Mouse (Mus musculus) testis, adult 2 months (tissue): ENCODE measurements around the gene Trim63. TPM values are rescaled to one million over a fixed set of nuclear protein-coding genes. Genes with fewer than 3 reads are reported as not detected.

Experiments used
- H3K27ac ChIP-seq: fragments of 200-500 bp; 2 replicates; pipeline ENCODE4 v1.5.1; 2012; ENCODE audit warnings: low read depth, low read length; ENCODE audit not compliant: control insufficient read depth, insufficient read depth
- H3K27me3 ChIP-seq: fragments of 200-500 bp; 2 replicates; pipeline ENCODE4 v1.6.1; 2012; ENCODE audit warnings: mild to moderate bottlenecking, low read length, moderate library complexity; ENCODE audit not compliant: control insufficient read depth, insufficient read depth
- H3K36me3 ChIP-seq: fragments of 200-500 bp; 2 replicates; pipeline ENCODE4 v1.6.1; 2012; ENCODE audit warnings: mild to moderate bottlenecking, low read length; ENCODE audit not compliant: control insufficient read depth, insufficient read depth
- H3K4me1 ChIP-seq: fragments of 200-500 bp; 2 replicates; pipeline ENCODE4 v1.6.1; 2012; ENCODE audit warnings: low read length; ENCODE audit not compliant: control insufficient read depth, insufficient read depth
- H3K4me3 ChIP-seq: fragments of 200-500 bp; 2 replicates; pipeline ENCODE4 v1.5.1; 2012; ENCODE audit warnings: low read depth, mild to moderate bottlenecking, low read length, moderate library complexity, mixed read lengths; ENCODE audit not compliant: control insufficient read depth
- CTCF ChIP-seq: fragments of 200-500 bp; IDR thresholded peaks from 2 replicates; pipeline ENCODE4 v1.5.1; 2012; ENCODE audit warnings: low read depth, mild to moderate bottlenecking, inconsistent platforms, low read length, moderate library complexity; ENCODE audit not compliant: control insufficient read depth, insufficient read depth, insufficient replicate concordance
- POLR2A ChIP-seq: fragments of 200-500 bp; IDR thresholded peaks from 2 replicates; pipeline ENCODE4 v1.6.1; 2012; ENCODE audit warnings: low read depth, mild to moderate bottlenecking, inconsistent platforms, low read length, moderate library complexity; ENCODE audit not compliant: control insufficient read depth
- polyA plus RNA-seq: library from polyadenylated mRNA; depleted of rRNA; stranded (reverse); fragments of >200 nt; gene quantifications from 2 replicates; pipeline ENCODE4 v1.2.3, GENCODE M21; 2012

Gene Trim63
- polyA plus RNA-seq, 1 experiment: 1.6 TPM

DNA sequence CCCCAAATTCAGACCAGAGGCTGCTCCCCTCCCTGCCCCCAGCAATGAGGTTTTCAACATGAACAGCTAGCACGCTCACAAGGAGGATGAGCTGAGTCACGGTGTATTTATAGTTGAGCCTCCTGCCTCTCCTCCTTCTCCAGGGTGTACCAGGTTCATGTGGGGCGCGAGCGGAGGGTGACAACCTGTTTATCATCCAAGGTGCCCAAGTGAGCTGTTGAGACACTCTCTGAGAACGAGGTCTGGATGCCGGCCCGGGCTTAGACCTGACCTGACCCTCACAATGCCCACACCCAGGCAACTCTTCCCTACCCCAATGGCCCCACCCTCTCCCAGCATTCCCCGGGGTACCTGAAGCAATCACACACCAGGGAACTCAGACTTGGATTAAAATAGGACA, 14.6 kb upstream of the Trim63 start:
- TF ChIP-seq POLR2A: no peak
- TF ChIP-seq CTCF: no peak
- H3K4me1 ChIP-seq: no peaks in the 10 kb centered on the region
- H3K36me3 ChIP-seq: no peaks in the 10 kb centered on the region
- no peak overlapping the region for H3K27ac ChIP-seq
- no peak overlapping the region for H3K4me3 ChIP-seq
- H3K27me3 ChIP-seq: no peaks in the 10 kb centered on the region

DNA sequence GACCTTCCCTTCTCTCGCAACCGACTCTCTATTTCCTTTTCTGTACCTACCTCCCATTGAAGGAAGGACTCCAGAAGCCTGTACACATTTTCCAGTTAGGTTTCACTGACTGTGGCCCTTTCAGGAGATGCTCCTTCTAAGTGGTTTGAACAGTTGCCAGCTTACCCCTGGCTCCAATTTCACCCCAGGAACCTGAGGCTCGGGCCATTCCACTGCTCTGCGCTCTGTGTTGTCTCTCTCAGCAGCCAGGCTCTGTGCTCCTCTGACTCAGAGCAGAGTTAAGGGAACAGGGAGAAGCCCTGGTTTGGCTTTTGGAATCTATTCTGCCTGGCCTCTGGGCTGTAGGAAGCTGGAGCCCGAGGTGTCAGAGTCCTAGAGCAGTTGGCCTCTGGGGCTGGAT, 12.8 kb upstream of the Trim63 start:
- Histone ChIP-seq H3K4me3 (no peak overlapping the region), H3K4me1 (no peaks in the 10 kb centered on the region), H3K27ac (no peak overlapping the region), H3K36me3 (no peaks in the 10 kb centered on the region), H3K27me3 (no peaks in the 10 kb centered on the region)
- TF ChIP-seq CTCF (no peak), POLR2A (no peak)

DNA sequence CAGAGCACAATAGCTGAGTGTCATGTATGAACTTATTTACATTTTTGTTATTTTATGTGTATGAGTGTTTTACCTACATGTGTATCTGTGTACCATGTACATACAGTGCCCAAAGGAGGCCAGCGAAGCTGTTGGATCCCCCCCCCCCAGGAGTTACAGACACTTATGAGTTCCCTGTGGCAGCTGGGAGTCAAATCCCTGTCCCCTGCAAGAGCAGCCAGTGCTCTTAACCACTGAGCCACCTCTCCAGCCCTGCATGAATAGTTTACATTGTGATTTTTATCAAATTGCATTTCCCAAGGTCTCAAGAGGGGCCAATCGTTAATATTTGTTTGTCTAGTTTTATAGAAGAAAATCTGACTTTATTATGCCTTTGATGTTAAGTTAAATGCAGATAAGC, 8.0 kb upstream of the Trim63 start:
- Histone ChIP-seq H3K27ac (no peak overlapping the region), H3K4me1 (no peaks in the 10 kb centered on the region; the same call in 1 of the 2 replicates), H3K36me3 (no peaks in the 10 kb centered on the region), H3K27me3 (no peaks in the 10 kb centered on the region), H3K4me3 (no peak overlapping the region)
- no peak for TF ChIP-seq CTCF
- TF ChIP-seq POLR2A: no peak

DNA sequence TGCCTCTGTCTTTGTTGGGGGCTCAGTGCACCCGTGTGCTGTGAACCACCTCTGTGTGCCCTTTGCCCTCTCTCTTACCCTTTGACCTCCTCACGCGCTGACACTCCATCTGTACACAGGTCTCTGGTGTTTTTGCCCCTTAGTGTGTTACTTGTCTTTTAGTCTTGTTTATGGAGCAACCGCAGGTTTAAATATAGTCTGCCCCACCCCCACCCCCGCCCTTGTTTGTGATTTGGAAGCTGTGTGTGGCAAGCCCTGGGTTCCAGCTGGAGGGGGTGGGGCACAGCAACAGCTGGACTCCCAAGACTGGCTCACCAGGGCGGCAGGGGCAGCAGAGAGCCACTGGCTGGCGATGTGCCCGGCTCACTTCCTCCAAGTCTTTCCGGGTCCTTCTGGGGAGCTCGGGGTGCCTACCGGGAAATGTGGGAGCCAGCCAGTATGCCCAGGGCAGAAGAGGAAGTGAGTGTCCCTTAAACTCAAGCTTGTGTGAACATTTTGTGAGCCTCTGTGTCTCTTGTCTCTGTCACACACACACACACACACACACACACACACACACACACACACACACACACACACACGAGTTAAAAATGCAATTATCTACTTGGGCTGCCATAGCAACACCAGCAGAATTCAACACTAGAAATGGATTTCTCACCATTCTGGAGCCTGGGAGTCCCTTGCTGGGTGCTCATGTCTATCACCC, 7.4 kb upstream of the Trim63 start:
- Histone ChIP-seq H3K4me1 (no peaks in the 10 kb centered on the region; the same call in 1 of the 2 replicates), H3K27ac (no peak overlapping the region), H3K36me3 (no peaks in the 10 kb centered on the region), H3K4me3 (no peak overlapping the region), H3K27me3 (no peaks in the 10 kb centered on the region)
- TF ChIP-seq CTCF (peak; percentile 30; the same call in 1 of the 2 replicates), POLR2A (no peak)

DNA sequence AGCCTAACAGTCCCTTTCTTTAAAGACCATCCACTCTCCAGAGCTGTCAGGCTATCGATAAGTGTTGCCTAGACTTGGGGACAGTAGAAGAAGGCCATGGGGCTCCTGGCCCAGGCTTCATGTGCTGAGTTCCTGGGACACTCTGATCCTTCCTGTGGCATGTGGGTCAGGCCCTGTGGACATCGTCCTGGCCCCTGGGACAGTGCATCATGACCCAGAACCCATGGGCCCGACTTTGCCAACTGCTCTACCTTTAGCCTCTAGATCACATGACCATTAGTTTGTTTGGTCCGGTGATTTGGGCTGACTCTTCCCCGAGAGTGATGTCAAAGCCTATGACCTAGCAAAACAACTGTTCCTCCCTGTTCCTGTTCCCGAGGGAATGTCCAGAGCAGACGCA, 4.8 kb upstream of the Trim63 start:
- no peaks in the 10 kb centered on the region for H3K36me3 ChIP-seq
- peaks cover 2% of the 10 kb centered on the region for H3K4me1 ChIP-seq
- H3K27me3 ChIP-seq: no peaks in the 10 kb centered on the region
- no peak overlapping the region for H3K4me3 ChIP-seq
- no peak overlapping the region for H3K27ac ChIP-seq
- TF ChIP-seq POLR2A (no peak), CTCF (no peak)

DNA sequence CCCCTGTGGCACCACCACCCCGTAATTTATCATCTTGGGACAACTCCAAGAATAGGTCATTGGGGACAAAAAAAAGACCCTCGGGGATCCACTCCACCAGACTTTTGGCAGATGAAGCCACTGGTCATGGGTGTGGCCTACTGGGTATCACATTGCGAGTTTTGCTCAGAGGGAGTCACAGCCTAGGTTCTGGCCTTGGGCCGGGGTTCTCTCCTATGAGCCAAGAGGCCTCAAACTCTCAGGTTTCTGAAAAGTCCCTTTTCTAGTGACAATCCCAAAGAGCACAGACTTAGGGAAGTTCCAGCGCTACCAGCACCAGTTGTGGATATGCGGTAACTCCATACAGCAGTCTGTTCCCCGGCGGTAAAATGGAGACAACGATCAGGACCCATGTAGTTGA, 4.3 kb upstream of the Trim63 start:
- Histone ChIP-seq H3K27ac (no peak overlapping the region), H3K36me3 (no peaks in the 10 kb centered on the region), H3K4me1 (peaks cover 4% of the 10 kb centered on the region), H3K4me3 (no peak overlapping the region), H3K27me3 (no peaks in the 10 kb centered on the region)
- TF ChIP-seq POLR2A: no peak
- TF ChIP-seq CTCF: no peak

DNA sequence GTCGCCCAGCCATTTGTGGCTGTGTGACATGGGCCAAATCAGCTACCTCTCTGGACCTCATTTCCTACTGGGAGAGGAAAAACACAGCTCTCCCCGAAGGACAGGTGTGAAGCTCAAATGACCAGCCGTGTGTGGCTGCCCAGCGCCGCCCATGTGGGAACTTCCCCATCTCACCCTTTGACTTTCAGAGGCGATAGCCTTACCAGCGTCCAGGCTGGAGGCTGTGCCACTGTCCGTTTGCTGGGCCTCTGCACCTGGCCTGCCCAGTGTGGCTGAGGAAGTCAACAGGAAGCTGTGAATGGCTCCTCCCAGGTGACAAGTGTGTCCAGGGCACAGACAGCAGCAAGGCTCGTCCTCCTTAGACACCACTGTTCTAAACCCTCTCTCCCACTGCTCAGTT, 3.1 kb upstream of the Trim63 start:
- H3K4me1 ChIP-seq: peaks cover 11% of the 10 kb centered on the region
- no peaks in the 10 kb centered on the region for H3K36me3 ChIP-seq
- H3K4me3 ChIP-seq: no peak overlapping the region
- H3K27me3 ChIP-seq: no peaks in the 10 kb centered on the region
- H3K27ac ChIP-seq: no peak overlapping the region
- TF ChIP-seq POLR2A (no peak), CTCF (no peak)
